Mouse (Mus musculus): ENCODE data around the gene St6galnac6.

- TF ChIP-seq GATA1 (IDR thresholded peaks at IDR 0.05; ENCODE audit: low read length) (no peak), TAL1 (IDR thresholded peaks at IDR 0.05; ENCODE audit: low read length) (no peak)
Observed at GRCm38 (mm10) chr2:32596725-32597124, 2.8 kb upstream of the St6galnac6 start.

Measured in erythroblast, embryonic 14.5 days (primary cell).